Mouse (Mus musculus) kidney, adult 2 months (tissue): ENCODE results near the gene Cnst. TPM values are rescaled to one million over a fixed set of nuclear protein-coding genes. Genes with fewer than 3 reads are reported as not detected.

Source experiments
- DNase-seq: peaks from one replicate; pipeline ENCODE4 v3.0.0; 2021
- H3K27ac ChIP-seq: fragments of 200-500 bp; 2 replicates; pipeline ENCODE4 v1.5.1; 2012; ENCODE audit warnings: low read depth, low read length, control low read depth, inconsistent platforms; ENCODE audit not compliant: insufficient read depth
- H3K27me3 ChIP-seq: fragments of 200-500 bp; replicated peaks from 2 replicates; pipeline ENCODE4 v1.6.1; 2012; ENCODE audit warnings: mild to moderate bottlenecking, moderate library complexity, low read length, inconsistent platforms; ENCODE audit not compliant: control insufficient read depth, insufficient read depth
- H3K36me3 ChIP-seq: fragments of 200-500 bp; 2 replicates; pipeline ENCODE4 v1.6.1; 2012; ENCODE audit warnings: mild to moderate bottlenecking, moderate library complexity, low read length, inconsistent platforms; ENCODE audit not compliant: control insufficient read depth, insufficient read depth
- H3K4me1 ChIP-seq: fragments of 200-500 bp; 2 replicates; pipeline ENCODE4 v1.6.1; 2011; ENCODE audit warnings: low read length; ENCODE audit not compliant: control insufficient read depth, insufficient read depth
- H3K4me3 ChIP-seq: fragments of 200-500 bp; 2 replicates; pipeline ENCODE4 v1.5.1; 2011; ENCODE audit warnings: mild to moderate bottlenecking, low read depth, low read length, control low read depth; ENCODE audit not compliant: insufficient read depth
- CTCF ChIP-seq: fragments of 200-500 bp; conservative IDR thresholded peaks from 2 replicates; pipeline ENCODE4 v1.5.1; 2011; ENCODE audit warnings: low read depth, mild to moderate bottlenecking, control low read depth, low read length, moderate library complexity, mixed read lengths; ENCODE audit not compliant: insufficient read depth, insufficient read length
- POLR2A ChIP-seq: fragments of 200-500 bp; IDR thresholded peaks from one replicate; pipeline ENCODE4 v1.6.1; 2011; ENCODE audit warnings: low read depth, low read length, control low read depth
- WGBS: fragments of 180-500 bp; shearing (Covaris S2); methylation state at CpG from one replicate; pipeline ENCODE4 v1.1.7; 2018; 5-methylcytosine and 5-hydroxymethylcytosine counted together
- polyA plus RNA-seq: library from polyadenylated mRNA; depleted of rRNA; stranded (reverse); fragments of >200 nt; gene quantifications from 2 replicates; pipeline ENCODE4 v1.2.3, GENCODE M21; 2012

Cnst gene
- polyA plus RNA-seq, 1 experiment = 11.1 TPM

DNA sequence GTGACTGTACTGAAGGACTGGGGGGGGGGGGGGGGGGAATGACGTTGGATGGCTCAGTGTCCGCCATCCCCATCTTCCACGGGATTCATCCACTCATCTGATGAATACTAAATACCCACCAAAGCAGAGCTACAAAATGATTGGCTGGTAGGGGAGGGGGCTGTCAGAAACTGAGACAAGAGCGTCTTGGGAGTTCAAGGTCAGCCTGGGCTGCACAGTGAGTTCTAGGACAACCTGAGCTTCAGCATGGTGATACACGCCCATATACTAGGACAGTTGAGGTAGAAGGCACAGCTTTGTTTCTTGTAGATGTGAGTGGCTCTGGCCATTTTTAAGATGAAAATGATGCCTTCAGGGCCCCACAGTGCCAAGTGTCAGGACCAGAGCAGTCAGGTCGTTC lies 52.2 kb downstream of the Cnst start:
- no peak for TF ChIP-seq POLR2A
- TF ChIP-seq CTCF = no peak
- Histone ChIP-seq H3K36me3 (no peaks in the 10 kb centered on the region), H3K4me3 (no peak overlapping the region), H3K4me1 (no peaks in the 10 kb centered on the region), H3K27me3 (no peaks in the 10 kb centered on the region), H3K27ac (no peak overlapping the region)
- DNase-seq = no peak
- 94% methylated on average over 6 of the region's 6 CpGs for WGBS

DNA sequence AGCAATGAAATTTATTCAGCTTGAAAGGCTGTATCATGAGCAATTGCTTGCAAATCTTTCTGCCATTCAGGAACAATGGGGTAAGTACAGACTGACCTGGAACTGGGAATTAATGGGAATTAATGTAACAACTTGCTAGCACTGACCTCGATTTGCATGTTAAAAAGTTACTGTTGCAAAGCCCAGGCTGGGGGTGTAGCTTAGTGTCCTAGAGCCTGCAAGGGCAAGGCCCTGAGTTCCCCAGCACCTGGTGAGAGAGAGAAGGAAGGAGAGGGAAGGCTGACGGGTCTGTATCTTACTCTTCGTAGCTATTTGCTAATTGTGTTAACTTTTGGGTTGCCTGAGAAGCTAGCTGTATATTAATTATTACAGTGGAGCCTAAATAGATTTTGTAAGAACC lies 58.4 kb downstream of the Cnst start:
- Histone ChIP-seq H3K4me1 (peaks cover 6% of the 10 kb centered on the region; the same call in 1 of the 2 replicates), H3K27ac (no peak overlapping the region), H3K27me3 (no peaks in the 10 kb centered on the region), H3K36me3 (no peaks in the 10 kb centered on the region; the same call in 1 of the 2 replicates), H3K4me3 (no peak overlapping the region)
- DNase-seq = peak; percentile 27
- 57% methylated on average over 3 of the region's 3 CpGs for WGBS
- TF ChIP-seq POLR2A (no peak), CTCF (no peak)

DNA sequence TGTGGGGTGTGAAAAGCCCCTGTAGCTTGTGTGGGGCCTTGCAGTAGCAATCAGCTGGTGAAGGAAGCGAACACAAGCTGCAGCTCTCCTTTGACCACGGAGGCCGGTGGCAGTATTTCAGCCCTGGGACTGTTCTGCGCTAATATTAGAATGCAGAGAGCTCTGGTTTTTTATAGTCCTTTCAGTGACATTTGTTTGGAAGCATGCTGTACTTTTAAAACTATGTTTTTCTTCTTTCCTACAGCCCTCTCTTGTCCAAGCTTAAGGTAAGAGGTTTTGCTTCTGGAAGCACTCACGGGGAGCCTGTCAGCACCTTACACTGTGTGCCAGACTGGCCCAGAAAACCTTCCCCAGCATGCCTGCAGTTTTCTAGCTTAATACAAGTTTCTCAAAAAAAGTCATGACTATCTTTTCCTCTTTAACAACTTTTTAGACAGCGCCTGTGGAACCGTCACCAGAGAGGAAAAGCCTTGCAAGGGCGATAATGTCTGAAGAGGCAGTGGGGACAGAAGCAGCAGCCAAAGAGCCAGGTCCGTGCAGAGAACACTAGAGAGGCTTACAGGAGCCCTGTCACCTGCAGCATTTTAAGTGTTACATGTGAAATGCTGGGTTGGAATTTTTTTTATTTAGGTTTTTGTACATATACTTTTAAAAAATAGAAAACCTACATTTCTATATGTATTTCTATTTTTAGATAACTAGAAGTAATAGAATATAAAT lies 60.0 kb downstream of the Cnst start:
- no peaks in the 10 kb centered on the region; the same call in 1 of the 2 replicates for H3K36me3 ChIP-seq
- WGBS = 84% methylated on average over 9 of the region's 9 CpGs
- DNase-seq = no peak
- TF ChIP-seq POLR2A = no peak
- no peak overlapping the region for H3K4me3 ChIP-seq
- H3K27me3 ChIP-seq = no peaks in the 10 kb centered on the region
- no peak overlapping the region for H3K27ac ChIP-seq
- peaks cover 6% of the 10 kb centered on the region; the same call in 1 of the 2 replicates for H3K4me1 ChIP-seq

DNA sequence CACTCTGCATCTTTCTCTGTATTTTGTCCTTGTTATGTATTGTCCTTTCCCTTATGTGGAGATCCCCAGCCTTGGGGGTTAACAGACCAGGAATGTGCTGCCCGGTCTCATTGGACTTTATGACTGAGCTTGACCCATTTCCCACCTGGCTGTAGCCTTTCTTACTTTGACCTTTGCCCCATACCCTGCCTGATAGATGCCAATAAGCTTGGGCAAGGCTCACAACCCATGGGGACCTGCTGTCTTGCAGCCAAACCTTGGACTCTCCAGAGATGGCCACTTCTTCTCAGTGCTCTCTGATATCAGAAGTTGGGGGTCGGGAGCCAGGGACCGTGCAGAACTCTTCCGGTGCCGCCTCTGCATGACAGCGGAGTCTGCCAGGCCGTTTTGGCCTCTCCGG lies 62.4 kb downstream of the Cnst start:
- Histone ChIP-seq H3K4me1 (peaks cover 6% of the 10 kb centered on the region; the same call in 1 of the 2 replicates), H3K27ac (no peak overlapping the region), H3K27me3 (no peaks in the 10 kb centered on the region), H3K36me3 (no peaks in the 10 kb centered on the region; the same call in 1 of the 2 replicates), H3K4me3 (no peak overlapping the region)
- 70% methylated on average over 8 of the region's 8 CpGs for WGBS
- DNase-seq = peak; percentile 77
- TF ChIP-seq POLR2A (no peak), CTCF (no peak)

DNA sequence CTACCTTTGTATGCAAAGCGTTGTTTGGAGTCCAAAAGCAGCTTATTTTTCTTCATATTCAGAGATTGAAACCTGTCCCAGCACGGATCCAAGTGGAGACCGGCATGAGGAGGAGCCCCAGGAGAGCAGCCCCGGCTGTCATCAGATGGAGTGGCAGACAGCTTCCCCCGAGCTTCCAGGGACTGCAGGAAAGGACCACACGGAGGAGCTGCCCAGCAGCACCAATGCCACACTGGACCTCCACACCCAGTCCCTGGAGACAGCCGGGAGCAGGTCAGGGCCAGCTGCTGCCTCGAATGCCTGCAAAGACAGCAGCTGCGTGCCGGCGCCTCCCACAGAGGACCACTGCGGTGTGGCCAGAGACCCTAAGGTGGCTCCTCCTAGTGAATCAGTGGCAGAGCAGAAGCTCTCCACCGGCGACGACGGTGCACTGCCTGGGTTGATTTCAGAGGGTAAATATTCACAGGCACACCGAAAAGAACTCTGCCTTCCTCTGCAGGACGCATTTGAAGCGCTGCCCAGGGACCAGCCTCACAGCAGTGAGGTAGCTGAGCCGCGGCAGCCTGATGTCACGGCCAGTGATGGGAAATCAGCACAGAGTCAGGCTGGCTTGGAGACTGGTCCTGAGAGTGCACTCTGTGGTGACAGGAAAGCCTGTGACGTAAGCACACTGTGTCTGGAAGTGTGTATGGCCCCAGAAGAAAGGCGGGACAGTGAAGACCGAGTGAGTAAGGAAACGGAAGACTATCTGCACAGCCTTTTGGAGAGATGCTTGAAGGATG lies 63.7 kb downstream of the Cnst start:
- Histone ChIP-seq H3K27ac (no peak overlapping the region), H3K4me1 (peaks cover 6% of the 10 kb centered on the region; the same call in 1 of the 2 replicates), H3K27me3 (no peaks in the 10 kb centered on the region), H3K4me3 (no peak overlapping the region), H3K36me3 (no peaks in the 10 kb centered on the region; the same call in 1 of the 2 replicates)
- DNase-seq = no peak
- TF ChIP-seq CTCF = no peak
- no peak for TF ChIP-seq POLR2A
- 63% methylated on average over 26 of the region's 26 CpGs for WGBS

- Histone ChIP-seq H3K27ac (no peak overlapping the region), H3K27me3 (no peaks in the 10 kb centered on the region), H3K4me1 (peaks cover 6% of the 10 kb centered on the region; the same call in 1 of the 2 replicates), H3K4me3 (no peak overlapping the region), H3K36me3 (no peaks in the 10 kb centered on the region; the same call in 1 of the 2 replicates)
- TF ChIP-seq CTCF (no peak), POLR2A (no peak)
- DNase-seq = no peak
- WGBS = 76% methylated on average over 5 of the region's 5 CpGs
Observed at GRCm38 (mm10) chr1:179611182-179611581, 65.0 kb downstream of the Cnst start.

GRCm38 (mm10) chr1:179612418-179612817 lies 66.2 kb downstream of the Cnst start:
- no peak overlapping the region for H3K4me3 ChIP-seq
- TF ChIP-seq POLR2A = no peak
- no peak for TF ChIP-seq CTCF
- no peaks in the 10 kb centered on the region; the same call in 1 of the 2 replicates for H3K36me3 ChIP-seq
- H3K27me3 ChIP-seq = no peaks in the 10 kb centered on the region
- 90% methylated on average over 6 of the region's 6 CpGs for WGBS
- H3K27ac ChIP-seq = no peak overlapping the region
- DNase-seq = no peak
- peaks cover 6% of the 10 kb centered on the region; the same call in 1 of the 2 replicates for H3K4me1 ChIP-seq
